Mouse (Mus musculus) ES-E14 (cell line): Measurements from ENCODE around the gene Gm7073.

Experiments
- CHD2 ChIP-seq: IDR thresholded peaks from 2 replicates; pipeline ENCODE4 v1.6.1; 2014; ENCODE audit warnings: mild to moderate bottlenecking, low read depth, low read length, inconsistent platforms
- HCFC1 ChIP-seq: IDR thresholded peaks from 2 replicates; pipeline ENCODE4 v1.6.1; 2012; ENCODE audit warnings: low read length, inconsistent platforms, borderline replicate concordance; ENCODE audit not compliant: insufficient read depth
- MAFK ChIP-seq: IDR thresholded peaks from 2 replicates; pipeline ENCODE4 v1.6.1; 2014; ENCODE audit warnings: mild to moderate bottlenecking, low read depth, low read length, inconsistent platforms; ENCODE audit not compliant: insufficient read depth
- ZNF384 ChIP-seq: IDR thresholded peaks from 2 replicates; pipeline ENCODE4 v1.6.1; 2012; ENCODE audit warnings: low read depth, low read length, inconsistent platforms

GRCm38 (mm10) chrX:60394292-60394691 lies 144.8 kb downstream of the Gm7073 start:
- TF ChIP-seq HCFC1 = no peak
- no peak for TF ChIP-seq CHD2
- TF ChIP-seq MAFK = no peak
- TF ChIP-seq ZNF384 = no peak
